Mouse (Mus musculus) heart, embryonic 16.5 days (tissue): ENCODE results near the gene Lonp2. TPM values are rescaled to one million over a fixed set of nuclear protein-coding genes. Genes with fewer than 3 reads are reported as not detected.

Experiments used
- ATAC-seq: fragments of 200-750 bp; cut with Nextera tagmentation; replicated peaks from 2 replicates; pipeline ENCODE4 v1.8.0; 2017; ENCODE audit warnings: moderate number of reproducible peaks; ENCODE audit not compliant: insufficient read depth, low FRiP score; ENCODE audit errors: extremely low read depth
- H3K27ac ChIP-seq: fragments of 300-500 bp; sonication (generic); 2 replicates; pipeline ENCODE4 v1.5.1; 2014; ENCODE audit warnings: mild to moderate bottlenecking, low read length, control low read depth, moderate library complexity
- H3K27me3 ChIP-seq: fragments of 300-500 bp; sonication (generic); 2 replicates; pipeline ENCODE4 v1.6.1; 2014; ENCODE audit warnings: low read length, mixed read lengths; ENCODE audit not compliant: control insufficient read depth, insufficient read depth
- H3K36me3 ChIP-seq: fragments of 300-500 bp; sonication (generic); 2 replicates; pipeline ENCODE4 v1.6.1; 2014; ENCODE audit not compliant: control insufficient read depth, insufficient read depth
- H3K4me1 ChIP-seq: fragments of 300-500 bp; sonication (generic); 2 replicates; pipeline ENCODE4 v1.6.1; 2014; ENCODE audit warnings: low read length, mixed read lengths; ENCODE audit not compliant: control insufficient read depth, insufficient read depth
- H3K4me2 ChIP-seq: fragments of 300-500 bp; sonication (generic); 2 replicates; pipeline ENCODE4 v1.6.1; 2014; ENCODE audit warnings: low read depth, mild to moderate bottlenecking, control low read depth, low read length
- H3K4me3 ChIP-seq: fragments of 300-500 bp; sonication (generic); 2 replicates; pipeline ENCODE4 v1.5.1; 2014; ENCODE audit warnings: mild to moderate bottlenecking, control low read depth, low read length
- H3K9ac ChIP-seq: fragments of 300-500 bp; sonication (generic); 2 replicates; pipeline ENCODE4 v1.6.1; 2014; ENCODE audit warnings: low read length, control low read depth
- H3K9me3 ChIP-seq: fragments of 300-500 bp; sonication (generic); replicated peaks from 2 replicates; pipeline ENCODE4 v1.6.1; 2016; ENCODE audit warnings: low read length; ENCODE audit not compliant: control insufficient read depth
- WGBS: fragments of 180-500 bp; shearing (Covaris S2); extraction: QIAGEN DNeasy Blood & Tissue Kit; methylation state at CpG from one replicate; pipeline ENCODE4 v1.1.7; 2014; 5-methylcytosine and 5-hydroxymethylcytosine counted together
- polyA plus RNA-seq: library from polyadenylated mRNA; unstranded; fragments of >200 nt; fragmentation: Nextera tagmentation; extraction: Ambion mirVana; gene quantifications from 2 replicates; pipeline ENCODE4 v1.2.1, GENCODE M21; 2015

The Lonp2 gene
- polyA plus RNA-seq, 1 experiment from 2014 or later: 71.9 TPM

- no peak for ATAC-seq
- Histone ChIP-seq H3K4me3 (no peak overlapping the region), H3K4me2 (no peak overlapping the region), H3K27me3 (no peaks in the 10 kb centered on the region), H3K27ac (no peak overlapping the region), H3K4me1 (no peaks in the 10 kb centered on the region), H3K36me3 (peaks cover 36% of the 10 kb centered on the region), H3K9me3 (no peaks in the 10 kb centered on the region), H3K9ac (no peak overlapping the region)
- WGBS: 83% methylated on average over 4 of the region's 4 CpGs
These were observed 15.1 kb downstream of the Lonp2 start for GRCm38 (mm10) chr8:86638981-86639380.

- Histone ChIP-seq H3K9me3 (no peaks in the 10 kb centered on the region), H3K4me3 (no peak overlapping the region), H3K9ac (no peak overlapping the region), H3K4me2 (no peak overlapping the region), H3K36me3 (peaks cover 23% of the 10 kb centered on the region), H3K4me1 (no peaks in the 10 kb centered on the region), H3K27me3 (no peaks in the 10 kb centered on the region), H3K27ac (no peak overlapping the region)
- no peak for ATAC-seq
- WGBS: 81% methylated on average over 3 of the region's 3 CpGs
These were observed 18.8 kb downstream of the Lonp2 start for GRCm38 (mm10) chr8:86642682-86643081.

- no peak overlapping the region for H3K9ac ChIP-seq
- no peak overlapping the region for H3K4me2 ChIP-seq
- H3K4me1 ChIP-seq: no peaks in the 10 kb centered on the region
- no peaks in the 10 kb centered on the region for H3K9me3 ChIP-seq
- WGBS: 92% methylated on average over 4 of the region's 4 CpGs
- no peak overlapping the region for H3K27ac ChIP-seq
- no peak overlapping the region for H3K4me3 ChIP-seq
- ATAC-seq: no peak
- no peaks in the 10 kb centered on the region for H3K27me3 ChIP-seq
- peaks cover 12% of the 10 kb centered on the region for H3K36me3 ChIP-seq
These were observed 20.8 kb downstream of the Lonp2 start for GRCm38 (mm10) chr8:86644661-86645060.

GRCm38 (mm10) chr8:86647771-86648170 is 23.9 kb downstream of the Lonp2 start:
- no peaks in the 10 kb centered on the region for H3K9me3 ChIP-seq
- no peak for ATAC-seq
- WGBS: 77% methylated on average over 3 of the region's 3 CpGs
- peaks cover 6% of the 10 kb centered on the region; the same call in 1 of the 2 replicates for H3K36me3 ChIP-seq
- H3K27me3 ChIP-seq: no peaks in the 10 kb centered on the region
- H3K4me2 ChIP-seq: no peak overlapping the region
- H3K27ac ChIP-seq: no peak overlapping the region
- H3K4me3 ChIP-seq: no peak overlapping the region
- H3K9ac ChIP-seq: no peak overlapping the region
- H3K4me1 ChIP-seq: no peaks in the 10 kb centered on the region

GRCm38 (mm10) chr8:86651416-86651815 is 27.6 kb downstream of the Lonp2 start:
- Histone ChIP-seq H3K4me2 (no peak overlapping the region), H3K9ac (no peak overlapping the region), H3K9me3 (no peaks in the 10 kb centered on the region), H3K36me3 (peaks cover 10% of the 10 kb centered on the region), H3K27me3 (no peaks in the 10 kb centered on the region), H3K4me1 (no peaks in the 10 kb centered on the region), H3K4me3 (no peak overlapping the region), H3K27ac (no peak overlapping the region)
- no peak for ATAC-seq
- 83% methylated on average over 5 of the region's 5 CpGs for WGBS

GRCm38 (mm10) chr8:86652546-86652945 is 28.7 kb downstream of the Lonp2 start:
- Histone ChIP-seq H3K9ac (no peak overlapping the region), H3K4me1 (no peaks in the 10 kb centered on the region), H3K4me3 (no peak overlapping the region), H3K36me3 (peaks cover 10% of the 10 kb centered on the region), H3K27me3 (no peaks in the 10 kb centered on the region), H3K4me2 (no peak overlapping the region), H3K27ac (no peak overlapping the region), H3K9me3 (no peaks in the 10 kb centered on the region)
- WGBS: 89% methylated on average over 2 of the region's 2 CpGs
- no peak for ATAC-seq

GRCm38 (mm10) chr8:86654578-86654977 is 30.7 kb downstream of the Lonp2 start:
- Histone ChIP-seq H3K27ac (no peak overlapping the region), H3K36me3 (peaks cover 14% of the 10 kb centered on the region), H3K4me2 (no peak overlapping the region), H3K27me3 (no peaks in the 10 kb centered on the region), H3K4me3 (no peak overlapping the region), H3K4me1 (no peaks in the 10 kb centered on the region), H3K9ac (no peak overlapping the region), H3K9me3 (no peaks in the 10 kb centered on the region)
- 86% methylated on average over 1 of the region's 1 CpGs for WGBS
- no peak for ATAC-seq

- Histone ChIP-seq H3K9ac (no peak overlapping the region), H3K27ac (no peak overlapping the region), H3K4me1 (no peaks in the 10 kb centered on the region), H3K4me3 (no peak overlapping the region), H3K4me2 (no peak overlapping the region), H3K36me3 (peaks cover 20% of the 10 kb centered on the region), H3K27me3 (no peaks in the 10 kb centered on the region), H3K9me3 (no peaks in the 10 kb centered on the region)
- ATAC-seq: no peak
These were observed 44.9 kb downstream of the Lonp2 start for GRCm38 (mm10) chr8:86668750-86669149.

GRCm38 (mm10) chr8:86669259-86669658 is 45.4 kb downstream of the Lonp2 start:
- H3K4me2 ChIP-seq: no peak overlapping the region
- H3K9ac ChIP-seq: no peak overlapping the region
- peaks cover 25% of the 10 kb centered on the region for H3K36me3 ChIP-seq
- no peak for ATAC-seq
- no peaks in the 10 kb centered on the region for H3K27me3 ChIP-seq
- no peak overlapping the region; the same call in 1 of the 2 replicates for H3K27ac ChIP-seq
- no peaks in the 10 kb centered on the region for H3K4me1 ChIP-seq
- WGBS: 65% methylated on average over 4 of the region's 4 CpGs
- no peak overlapping the region for H3K4me3 ChIP-seq
- H3K9me3 ChIP-seq: no peaks in the 10 kb centered on the region

GRCm38 (mm10) chr8:86686629-86687028 is 62.8 kb downstream of the Lonp2 start:
- H3K4me1 ChIP-seq: no peaks in the 10 kb centered on the region
- no peaks in the 10 kb centered on the region for H3K27me3 ChIP-seq
- H3K27ac ChIP-seq: no peak overlapping the region
- H3K4me3 ChIP-seq: no peak overlapping the region
- WGBS: 73% methylated on average over 3 of the region's 3 CpGs
- H3K9me3 ChIP-seq: no peaks in the 10 kb centered on the region
- no peak overlapping the region for H3K9ac ChIP-seq
- peaks cover 4% of the 10 kb centered on the region; the same call in 1 of the 2 replicates for H3K36me3 ChIP-seq
- ATAC-seq: no peak
- H3K4me2 ChIP-seq: no peak overlapping the region
